Mouse (Mus musculus): ENCODE measurements at regions not wholly inside any gene's neighbourhood (a gene's known extent, or its start where the extent isn't known, plus 50 kb on each side); places are given as distances from the start of the nearest gene placed in this dataset.

- DNase-seq = no peak
Observed at GRCm38 (mm10) chr9:120233011-120233410, 68.3 kb upstream of the Myrip start.

- peak; percentile 34 for DNase-seq
Observed at GRCm38 (mm10) chr9:120235054-120235453, 66.3 kb upstream of the Myrip start.

- no peak for DNase-seq
Observed at GRCm38 (mm10) chr9:120245444-120245843, 55.9 kb upstream of the Myrip start.

GRCm38 (mm10) chr9:120248728-120249127 lies 52.6 kb upstream of the Myrip start:
- DNase-seq = no peak
